Mouse (Mus musculus) megakaryocyte, embryonic 14.5 days (primary cell): ENCODE measurements at regions not wholly inside any gene's neighbourhood (a gene's known extent, or its start where the extent isn't known, plus 50 kb on each side); places are given as distances from the start of the nearest gene placed in this dataset.

ENCODE experiments used
- FLI1 ChIP-seq: IDR thresholded peaks from 2 replicates; pipeline ENCODE4 v1.6.1; 2012; ENCODE audit warnings: low read length, inconsistent platforms, mixed read lengths
- GATA1 ChIP-seq: IDR thresholded peaks from 3 replicates; pipeline ENCODE4 v1.6.1; 2012; ENCODE audit warnings: mixed read lengths, low read length, inconsistent platforms, borderline replicate concordance

- TF ChIP-seq FLI1 (no peak), GATA1 (no peak)
Measured at GRCm38 (mm10) chr2:46678366-46678765, 1561.2 kb upstream of the Zeb2 start.
